Mouse (Mus musculus) hindbrain, embryonic 10.5 days (tissue): ENCODE data around the gene Pacrg. TPM values are rescaled to one million over a fixed set of nuclear protein-coding genes. Genes with fewer than 3 reads are reported as not detected.

Source experiments
- DNase-seq: peaks from one replicate; pipeline ENCODE4 v3.0.0-alpha.2; 2017; ENCODE audit warnings: low spot score
- H3K27ac ChIP-seq: fragments of 300-500 bp; sonication (generic); 2 replicates; pipeline ENCODE4 v1.5.1; 2016; ENCODE audit warnings: mild to moderate bottlenecking, moderate library complexity
- H3K27me3 ChIP-seq: fragments of 300-500 bp; sonication (generic); 2 replicates; pipeline ENCODE4 v1.6.1; 2016; ENCODE audit warnings: mild to moderate bottlenecking; ENCODE audit not compliant: poor library complexity, insufficient read depth, severe bottlenecking
- H3K36me3 ChIP-seq: fragments of 300-500 bp; sonication (generic); 2 replicates; pipeline ENCODE4 v1.6.1; 2016; ENCODE audit warnings: mild to moderate bottlenecking, moderate library complexity
- H3K4me1 ChIP-seq: fragments of 300-500 bp; sonication (generic); replicated peaks from 2 replicates; pipeline ENCODE4 v1.6.1; 2016; ENCODE audit warnings: mild to moderate bottlenecking
- H3K4me3 ChIP-seq: fragments of 300-500 bp; sonication (generic); 2 replicates; pipeline ENCODE4 v1.5.1; 2016; ENCODE audit warnings: mild to moderate bottlenecking, moderate library complexity
- H3K9me3 ChIP-seq: fragments of 300-500 bp; sonication (generic); 2 replicates; pipeline ENCODE4 v1.6.1; 2016; ENCODE audit warnings: mild to moderate bottlenecking, moderate library complexity
- WGBS: fragments of 180-500 bp; shearing (Covaris S2); methylation state at CpG from one replicate; pipeline ENCODE4 v1.1.7; 2016; 5-methylcytosine and 5-hydroxymethylcytosine counted together
- polyA plus RNA-seq: library from polyadenylated mRNA; unstranded; fragments of >200 nt; fragmentation: Nextera tagmentation; extraction: Ambion mirVana; gene quantifications from 2 replicates; pipeline ENCODE4 v1.2.1, GENCODE M21; 2016

The Pacrg gene
- polyA plus RNA-seq, 1 experiment from 2014 or later = 5.5 TPM

GRCm38 (mm10) chr17:10463626-10464025 lies 376.5 kb downstream of the Pacrg start:
- no peak for DNase-seq
- Histone ChIP-seq H3K9me3 (no peaks in the 10 kb centered on the region), H3K4me1 (peaks cover 5% of the 10 kb centered on the region; the same call in 1 of the 2 replicates), H3K4me3 (no peak overlapping the region), H3K27me3 (no peaks in the 10 kb centered on the region), H3K36me3 (no peaks in the 10 kb centered on the region), H3K27ac (no peak overlapping the region)
- 89% methylated on average over 3 of the region's 3 CpGs for WGBS

GRCm38 (mm10) chr17:10460916-10461315 lies 379.2 kb downstream of the Pacrg start:
- Histone ChIP-seq H3K9me3 (no peaks in the 10 kb centered on the region), H3K4me1 (peaks cover 8% of the 10 kb centered on the region; the same call in 1 of the 2 replicates), H3K4me3 (no peak overlapping the region), H3K27ac (no peak overlapping the region), H3K36me3 (no peaks in the 10 kb centered on the region), H3K27me3 (no peaks in the 10 kb centered on the region)
- 93% methylated on average over 4 of the region's 4 CpGs for WGBS
- no peak for DNase-seq

- no peak for DNase-seq
Measured at GRCm38 (mm10) chr17:10458743-10459142, 381.4 kb downstream of the Pacrg start.

GRCm38 (mm10) chr17:10456409-10456808 lies 383.7 kb downstream of the Pacrg start:
- H3K9me3 ChIP-seq = no peaks in the 10 kb centered on the region
- no peak overlapping the region for H3K4me3 ChIP-seq
- 86% methylated on average over 4 of the region's 4 CpGs for WGBS
- H3K4me1 ChIP-seq = peaks cover 20% of the 10 kb centered on the region
- no peak overlapping the region for H3K27ac ChIP-seq
- no peaks in the 10 kb centered on the region for H3K27me3 ChIP-seq
- no peak for DNase-seq
- H3K36me3 ChIP-seq = no peaks in the 10 kb centered on the region

More at GRCm38 (mm10) chr17:10458743-10459142, 381.4 kb downstream of the Pacrg start:
- no peaks in the 10 kb centered on the region for H3K27me3 ChIP-seq
- no peak overlapping the region for H3K27ac ChIP-seq
- H3K36me3 ChIP-seq = no peaks in the 10 kb centered on the region
- H3K4me1 ChIP-seq = 0 out of 2 replicates have a peak, but pooled peaks cover 4% of the 10 kb centered on the region
- H3K4me3 ChIP-seq = no peak overlapping the region
- no peaks in the 10 kb centered on the region for H3K9me3 ChIP-seq

GRCm38 (mm10) chr17:10455961-10456360 lies 384.1 kb downstream of the Pacrg start:
- Histone ChIP-seq H3K27me3 (no peaks in the 10 kb centered on the region), H3K36me3 (no peaks in the 10 kb centered on the region), H3K27ac (no peak overlapping the region), H3K4me3 (no peak overlapping the region), H3K4me1 (peaks cover 25% of the 10 kb centered on the region), H3K9me3 (no peaks in the 10 kb centered on the region)
- no peak for DNase-seq
- 91% methylated on average over 7 of the region's 7 CpGs for WGBS

- no peak overlapping the region for H3K27ac ChIP-seq
- no peak overlapping the region for H3K4me3 ChIP-seq
- H3K27me3 ChIP-seq = no peaks in the 10 kb centered on the region
- H3K36me3 ChIP-seq = no peaks in the 10 kb centered on the region
- H3K4me1 ChIP-seq = peaks cover 40% of the 10 kb centered on the region
- no peaks in the 10 kb centered on the region for H3K9me3 ChIP-seq
- DNase-seq = no peak
- 91% methylated on average over 8 of the region's 8 CpGs for WGBS
Measured at GRCm38 (mm10) chr17:10454406-10454805, 385.7 kb downstream of the Pacrg start.

- no peak for DNase-seq
- Histone ChIP-seq H3K27ac (0 out of 2 replicates have a peak overlapping the region, but pooled peaks have one; percentile 36), H3K9me3 (no peaks in the 10 kb centered on the region), H3K4me3 (no peak overlapping the region), H3K4me1 (peaks cover 48% of the 10 kb centered on the region), H3K27me3 (no peaks in the 10 kb centered on the region), H3K36me3 (no peaks in the 10 kb centered on the region)
- WGBS = 79% methylated on average over 3 of the region's 3 CpGs
Measured at GRCm38 (mm10) chr17:10452801-10453200, 387.3 kb downstream of the Pacrg start.

- H3K36me3 ChIP-seq = no peaks in the 10 kb centered on the region
- no peak overlapping the region for H3K4me3 ChIP-seq
- 55% methylated on average over 10 of the region's 10 CpGs for WGBS
- peak overlapping the region; percentile 72 for H3K27ac ChIP-seq
- DNase-seq = peak; percentile 18
- no peaks in the 10 kb centered on the region for H3K9me3 ChIP-seq
- H3K4me1 ChIP-seq = peaks cover 45% of the 10 kb centered on the region
- H3K27me3 ChIP-seq = no peaks in the 10 kb centered on the region
Measured at GRCm38 (mm10) chr17:10451306-10452077, 388.6 kb downstream of the Pacrg start.

- H3K9me3 ChIP-seq = no peaks in the 10 kb centered on the region
- 85% methylated on average over 14 of the region's 14 CpGs for WGBS
- DNase-seq = no peak
- peaks cover 45% of the 10 kb centered on the region for H3K4me1 ChIP-seq
- H3K36me3 ChIP-seq = no peaks in the 10 kb centered on the region
- peak overlapping the region; percentile 72 for H3K27ac ChIP-seq
- no peaks in the 10 kb centered on the region for H3K27me3 ChIP-seq
- no peak overlapping the region for H3K4me3 ChIP-seq
Measured at GRCm38 (mm10) chr17:10449800-10450299, 390.3 kb downstream of the Pacrg start.

GRCm38 (mm10) chr17:10448417-10448816 lies 391.7 kb downstream of the Pacrg start:
- no peak for DNase-seq
- Histone ChIP-seq H3K27me3 (no peaks in the 10 kb centered on the region), H3K27ac (0 out of 2 replicates have a peak overlapping the region, but pooled peaks have one; percentile 19), H3K36me3 (no peaks in the 10 kb centered on the region), H3K9me3 (0 out of 2 replicates have a peak, but pooled peaks cover 3% of the 10 kb centered on the region), H3K4me3 (no peak overlapping the region), H3K4me1 (peaks cover 45% of the 10 kb centered on the region)
- 68% methylated on average over 5 of the region's 5 CpGs for WGBS

- peak; percentile 39 for DNase-seq
- H3K36me3 ChIP-seq = no peaks in the 10 kb centered on the region
- peak overlapping the region; percentile 18; the same call in 1 of the 2 replicates for H3K4me3 ChIP-seq
- H3K27ac ChIP-seq = peak overlapping the region; percentile 85
- H3K9me3 ChIP-seq = 0 out of 2 replicates have a peak, but pooled peaks cover 3% of the 10 kb centered on the region
- WGBS = 26% methylated on average over 16 of the region's 16 CpGs
- H3K27me3 ChIP-seq = no peaks in the 10 kb centered on the region
- peaks cover 21% of the 10 kb centered on the region for H3K4me1 ChIP-seq
Measured at GRCm38 (mm10) chr17:10441501-10442111, 398.5 kb downstream of the Pacrg start.

- 80% methylated on average over 3 of the region's 3 CpGs for WGBS
- peak overlapping the region; percentile 85 for H3K27ac ChIP-seq
- no peak for DNase-seq
- 0 out of 2 replicates have a peak, but pooled peaks cover 3% of the 10 kb centered on the region for H3K9me3 ChIP-seq
- peaks cover 21% of the 10 kb centered on the region for H3K4me1 ChIP-seq
- no peaks in the 10 kb centered on the region for H3K27me3 ChIP-seq
- H3K36me3 ChIP-seq = no peaks in the 10 kb centered on the region
- no peak overlapping the region for H3K4me3 ChIP-seq
Measured at GRCm38 (mm10) chr17:10440961-10441360, 399.1 kb downstream of the Pacrg start.

- Histone ChIP-seq H3K4me3 (no peak overlapping the region), H3K9me3 (0 out of 2 replicates have a peak, but pooled peaks cover 3% of the 10 kb centered on the region), H3K36me3 (no peaks in the 10 kb centered on the region), H3K27me3 (no peaks in the 10 kb centered on the region), H3K4me1 (peaks cover 23% of the 10 kb centered on the region), H3K27ac (no peak overlapping the region)
- WGBS = 68% methylated on average over 8 of the region's 8 CpGs
- DNase-seq = no peak
Measured at GRCm38 (mm10) chr17:10439815-10440214, 400.3 kb downstream of the Pacrg start.
